Mouse (Mus musculus) right cerebral cortex, adult 2 months (tissue): ENCODE measurements around the gene Zdhhc22.

Experiments
- DNase-seq, 2 experiments: peaks; one replicate each; pipeline ENCODE4 v3.0.0; 2021 to 2022; ENCODE audit warnings: low spot score in 2 of 2

The Zdhhc22 gene

GRCm38 (mm10) chr12:86936587-86937343 is 53.5 kb downstream of the Zdhhc22 start:
- DNase-seq, result no peak

GRCm38 (mm10) chr12:86935692-86936282 is 54.4 kb downstream of the Zdhhc22 start:
- DNase-seq, result no peak

- DNase-seq, result no peak
Observed at GRCm38 (mm10) chr12:86934748-86935147, 55.5 kb downstream of the Zdhhc22 start.

GRCm38 (mm10) chr12:86932575-86932952 is 57.7 kb downstream of the Zdhhc22 start:
- DNase-seq, result no peak

- no peak for DNase-seq
Observed at GRCm38 (mm10) chr12:86931919-86932574, 58.2 kb downstream of the Zdhhc22 start.

GRCm38 (mm10) chr12:86930934-86931729 is 59.1 kb downstream of the Zdhhc22 start:
- DNase-seq, result no peak
